Mouse (Mus musculus) hindbrain, embryonic 13.5 days (tissue): Measurements from ENCODE around the gene Gm20388. TPM values are rescaled to one million over a fixed set of nuclear protein-coding genes. Genes with fewer than 3 reads are reported as not detected.
A peak's percentile ranks its signal among the peaks of the same experiment; 100 is the strongest.

Experiments used
- ATAC-seq: fragments of 200-750 bp; cut with Nextera tagmentation; 2 replicates; pipeline ENCODE4 v1.8.0; 2017; ENCODE audit warnings: moderate TSS enrichment; ENCODE audit not compliant: low FRiP score
- H3K27ac ChIP-seq: fragments of 300-500 bp; sonication (generic); 2 replicates; pipeline ENCODE4 v1.5.1; 2015; ENCODE audit warnings: inconsistent platforms, mild to moderate bottlenecking, moderate library complexity
- H3K27me3 ChIP-seq: fragments of 300-500 bp; sonication (generic); 2 replicates; pipeline ENCODE4 v1.6.1; 2015; ENCODE audit warnings: mild to moderate bottlenecking, inconsistent platforms
- H3K36me3 ChIP-seq: fragments of 300-500 bp; sonication (generic); 2 replicates; pipeline ENCODE4 v1.6.1; 2015; ENCODE audit warnings: mild to moderate bottlenecking, inconsistent platforms
- H3K4me1 ChIP-seq: fragments of 300-500 bp; sonication (generic); replicated peaks from 2 replicates; pipeline ENCODE4 v1.6.1; 2015; ENCODE audit warnings: inconsistent platforms
- H3K4me2 ChIP-seq: fragments of 300-500 bp; sonication (generic); 2 replicates; pipeline ENCODE4 v1.6.1; 2015; ENCODE audit warnings: inconsistent platforms, mild to moderate bottlenecking, moderate library complexity
- H3K4me3 ChIP-seq: fragments of 300-500 bp; sonication (generic); 2 replicates; pipeline ENCODE4 v1.5.1; 2015; ENCODE audit warnings: mild to moderate bottlenecking, inconsistent platforms
- H3K9ac ChIP-seq: fragments of 300-500 bp; sonication (generic); 2 replicates; pipeline ENCODE4 v1.6.1; 2015; ENCODE audit warnings: mild to moderate bottlenecking, inconsistent platforms
- H3K9me3 ChIP-seq: fragments of 300-500 bp; sonication (generic); 2 replicates; pipeline ENCODE4 v1.6.1; 2016; ENCODE audit warnings: inconsistent platforms
- WGBS: fragments of 180-500 bp; shearing (Covaris S2); methylation state at CpG from one replicate; pipeline ENCODE4 v1.1.7; 2015; 5-methylcytosine and 5-hydroxymethylcytosine counted together
- polyA plus RNA-seq: library from polyadenylated mRNA; unstranded; fragments of >200 nt; fragmentation: Nextera tagmentation; extraction: Ambion mirVana; gene quantifications from 2 replicates; pipeline ENCODE4 v1.2.1, GENCODE M21; 2015

Gm20388 gene
- polyA plus RNA-seq, 1 experiment from 2014 or later: 1.9 TPM

DNA sequence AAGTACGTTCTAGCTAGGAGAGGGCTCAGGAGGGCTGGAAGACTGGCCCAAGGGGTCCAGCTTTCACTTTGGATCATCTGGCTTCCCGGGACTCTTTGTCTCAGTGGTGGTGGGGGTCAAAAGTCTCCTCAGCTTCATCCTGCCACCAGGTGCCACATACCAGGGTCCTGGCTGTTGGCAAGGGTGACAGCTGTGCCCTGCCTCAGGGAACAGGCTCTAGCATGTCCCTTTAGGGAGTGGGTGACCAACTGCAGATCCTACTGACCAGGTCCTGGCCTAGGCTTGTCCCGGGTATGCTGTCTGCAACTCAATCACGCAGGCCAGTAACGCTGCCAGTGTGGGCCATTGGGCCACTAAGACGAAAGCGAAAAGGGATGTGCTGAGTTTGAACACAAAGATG is 302.0 kb downstream of the Gm20388 start:
- 83% methylated on average over 7 of the region's 7 CpGs for WGBS
- ATAC-seq: no peak
- no peak overlapping the region for H3K9ac ChIP-seq
- no peaks in the 10 kb centered on the region for H3K36me3 ChIP-seq
- H3K4me1 ChIP-seq: peaks cover 50% of the 10 kb centered on the region
- H3K9me3 ChIP-seq: no peaks in the 10 kb centered on the region
- H3K27me3 ChIP-seq: 0 out of 2 replicates have a peak, but pooled peaks cover 10% of the 10 kb centered on the region
- H3K4me3 ChIP-seq: no peak overlapping the region
- no peak overlapping the region for H3K4me2 ChIP-seq
- no peak overlapping the region for H3K27ac ChIP-seq

DNA sequence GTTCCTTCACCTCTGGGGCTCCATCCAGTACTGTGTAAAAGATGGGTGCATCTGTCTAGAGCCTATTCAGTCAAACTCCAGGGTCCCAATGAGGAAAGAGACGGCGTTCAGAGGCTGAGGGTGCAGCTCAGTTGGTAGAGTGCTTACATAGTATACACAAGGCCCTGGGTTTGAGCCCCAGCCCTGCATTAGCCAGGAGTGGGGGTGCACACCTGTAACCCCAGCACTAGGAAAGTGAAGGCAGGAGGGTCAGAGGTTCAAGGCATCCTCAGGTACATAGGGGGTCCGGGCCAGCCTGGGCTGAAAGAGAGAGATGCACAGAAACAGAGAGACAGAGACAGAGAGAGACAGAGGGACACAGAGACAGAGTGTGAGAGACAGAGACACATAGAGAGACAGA is 302.6 kb downstream of the Gm20388 start:
- 0 out of 2 replicates have a peak, but pooled peaks cover 10% of the 10 kb centered on the region for H3K27me3 ChIP-seq
- 90% methylated on average over 3 of the region's 3 CpGs for WGBS
- no peak overlapping the region for H3K27ac ChIP-seq
- no peak overlapping the region for H3K4me3 ChIP-seq
- H3K4me1 ChIP-seq: peaks cover 48% of the 10 kb centered on the region
- no peak overlapping the region for H3K4me2 ChIP-seq
- H3K9me3 ChIP-seq: no peaks in the 10 kb centered on the region
- no peak for ATAC-seq
- no peaks in the 10 kb centered on the region for H3K36me3 ChIP-seq
- H3K9ac ChIP-seq: no peak overlapping the region

DNA sequence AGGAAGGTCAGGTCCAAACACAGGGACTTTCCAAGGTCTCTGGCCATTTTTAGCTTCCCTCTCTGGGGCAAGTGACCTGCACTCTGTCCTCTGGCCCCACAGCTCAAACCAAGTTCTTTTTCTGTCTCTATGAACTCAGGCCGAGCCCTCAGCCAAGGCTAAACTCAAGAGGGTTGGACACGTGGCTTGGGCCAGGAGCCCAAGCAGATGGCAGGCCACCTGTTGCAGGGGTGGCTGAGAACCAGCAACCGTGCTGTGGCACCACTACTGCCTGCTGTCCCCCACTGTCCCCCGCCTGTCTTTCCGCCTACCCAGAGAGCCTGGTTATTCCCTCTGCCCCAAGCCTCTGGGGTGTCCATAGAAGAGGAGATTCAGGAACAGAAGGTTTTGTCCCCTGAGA is 303.3 kb downstream of the Gm20388 start:
- Histone ChIP-seq H3K9me3 (no peaks in the 10 kb centered on the region), H3K4me2 (no peak overlapping the region), H3K36me3 (no peaks in the 10 kb centered on the region), H3K9ac (no peak overlapping the region), H3K4me3 (no peak overlapping the region), H3K27ac (no peak overlapping the region), H3K4me1 (peaks cover 46% of the 10 kb centered on the region), H3K27me3 (0 out of 2 replicates have a peak, but pooled peaks cover 10% of the 10 kb centered on the region)
- 65% methylated on average over 5 of the region's 5 CpGs for WGBS
- ATAC-seq: no peak

DNA sequence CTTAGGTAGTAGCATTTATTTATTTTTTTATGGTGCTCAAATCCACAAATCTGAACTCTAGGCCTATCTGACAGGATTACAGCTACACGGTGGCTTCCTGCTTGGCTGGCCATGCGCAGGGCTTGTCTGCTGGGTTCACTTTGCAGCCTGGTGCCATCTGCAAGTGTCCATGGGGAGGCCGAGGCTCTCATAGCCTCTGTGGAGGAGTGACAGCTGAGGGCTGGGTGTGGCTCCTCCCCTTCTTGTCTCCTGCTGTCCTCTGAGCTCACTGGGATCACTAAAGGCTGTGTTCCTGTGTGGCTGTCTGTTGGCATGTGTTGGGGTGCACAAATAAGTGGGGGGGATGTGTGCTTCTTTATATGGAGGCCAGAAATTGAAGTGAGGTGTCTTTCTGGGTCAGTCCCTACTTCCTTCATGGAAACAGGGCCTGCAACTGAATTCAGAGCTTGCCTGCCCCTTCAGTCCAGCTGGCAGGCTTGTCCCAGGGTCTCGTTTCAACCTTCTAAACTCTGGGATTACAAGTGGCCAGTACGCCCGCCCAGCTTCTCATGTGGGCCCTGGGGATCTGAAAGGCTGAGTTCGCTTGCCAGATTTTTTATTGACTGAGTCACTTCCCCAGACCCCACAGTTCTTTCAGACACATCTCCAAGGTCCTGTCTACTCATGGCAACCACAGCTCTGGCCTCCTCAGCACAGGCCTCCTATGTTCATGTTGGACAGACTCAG is 304.9 kb downstream of the Gm20388 start:
- Histone ChIP-seq H3K9ac (no peak overlapping the region), H3K4me1 (peaks cover 42% of the 10 kb centered on the region), H3K4me3 (no peak overlapping the region), H3K27ac (peak overlapping the region; percentile 70), H3K9me3 (no peaks in the 10 kb centered on the region), H3K27me3 (0 out of 2 replicates have a peak, but pooled peaks cover 6% of the 10 kb centered on the region), H3K36me3 (no peaks in the 10 kb centered on the region), H3K4me2 (no peak overlapping the region)
- 36% methylated on average over 7 of the region's 7 CpGs for WGBS
- no peak for ATAC-seq

- Histone ChIP-seq H3K9me3 (no peaks in the 10 kb centered on the region), H3K9ac (no peak overlapping the region), H3K36me3 (no peaks in the 10 kb centered on the region), H3K4me2 (no peak overlapping the region), H3K27ac (peak overlapping the region; percentile 67), H3K27me3 (peaks cover 17% of the 10 kb centered on the region; the same call in 1 of the 2 replicates), H3K4me1 (peaks cover 36% of the 10 kb centered on the region), H3K4me3 (no peak overlapping the region)
- 21% methylated on average over 13 of the region's 13 CpGs for WGBS
- ATAC-seq: peak; percentile 72
Measured at GRCm38 (mm10) chr8:120216855-120217830, 306.5 kb downstream of the Gm20388 start.

GRCm38 (mm10) chr8:120222548-120222947 is 311.9 kb downstream of the Gm20388 start:
- H3K27ac ChIP-seq: 0 out of 2 replicates have a peak overlapping the region, but pooled peaks have one; percentile 30

GRCm38 (mm10) chr8:120224521-120225420 is 314.1 kb downstream of the Gm20388 start:
- Histone ChIP-seq H3K36me3 (no peaks in the 10 kb centered on the region), H3K27ac (peak overlapping the region; percentile 44; the same call in 1 of the 2 replicates), H3K27me3 (peaks cover 18% of the 10 kb centered on the region; the same call in 1 of the 2 replicates), H3K4me3 (no peak overlapping the region), H3K9me3 (no peaks in the 10 kb centered on the region), H3K4me2 (no peak overlapping the region), H3K9ac (no peak overlapping the region), H3K4me1 (peaks cover 55% of the 10 kb centered on the region)
- WGBS: 47% methylated on average over 11 of the region's 11 CpGs
- no peak for ATAC-seq

More at GRCm38 (mm10) chr8:120222548-120222947, 311.9 kb downstream of the Gm20388 start:
- WGBS: 45% methylated on average over 11 of the region's 11 CpGs
- peaks cover 12% of the 10 kb centered on the region; the same call in 1 of the 2 replicates for H3K27me3 ChIP-seq
- H3K4me2 ChIP-seq: no peak overlapping the region
- H3K9ac ChIP-seq: no peak overlapping the region
- ATAC-seq: no peak
- H3K4me3 ChIP-seq: no peak overlapping the region
- H3K4me1 ChIP-seq: peaks cover 48% of the 10 kb centered on the region
- no peaks in the 10 kb centered on the region for H3K36me3 ChIP-seq
- H3K9me3 ChIP-seq: no peaks in the 10 kb centered on the region

- Histone ChIP-seq H3K27ac (peak overlapping the region; percentile 44; the same call in 1 of the 2 replicates), H3K9me3 (no peaks in the 10 kb centered on the region), H3K4me3 (no peak overlapping the region), H3K4me2 (no peak overlapping the region), H3K27me3 (peaks cover 24% of the 10 kb centered on the region; the same call in 1 of the 2 replicates), H3K4me1 (peaks cover 63% of the 10 kb centered on the region), H3K9ac (no peak overlapping the region), H3K36me3 (no peaks in the 10 kb centered on the region)
- ATAC-seq: no peak
- 20% methylated on average over 10 of the region's 10 CpGs for WGBS
Measured at GRCm38 (mm10) chr8:120225421-120226151, 314.9 kb downstream of the Gm20388 start.

DNA sequence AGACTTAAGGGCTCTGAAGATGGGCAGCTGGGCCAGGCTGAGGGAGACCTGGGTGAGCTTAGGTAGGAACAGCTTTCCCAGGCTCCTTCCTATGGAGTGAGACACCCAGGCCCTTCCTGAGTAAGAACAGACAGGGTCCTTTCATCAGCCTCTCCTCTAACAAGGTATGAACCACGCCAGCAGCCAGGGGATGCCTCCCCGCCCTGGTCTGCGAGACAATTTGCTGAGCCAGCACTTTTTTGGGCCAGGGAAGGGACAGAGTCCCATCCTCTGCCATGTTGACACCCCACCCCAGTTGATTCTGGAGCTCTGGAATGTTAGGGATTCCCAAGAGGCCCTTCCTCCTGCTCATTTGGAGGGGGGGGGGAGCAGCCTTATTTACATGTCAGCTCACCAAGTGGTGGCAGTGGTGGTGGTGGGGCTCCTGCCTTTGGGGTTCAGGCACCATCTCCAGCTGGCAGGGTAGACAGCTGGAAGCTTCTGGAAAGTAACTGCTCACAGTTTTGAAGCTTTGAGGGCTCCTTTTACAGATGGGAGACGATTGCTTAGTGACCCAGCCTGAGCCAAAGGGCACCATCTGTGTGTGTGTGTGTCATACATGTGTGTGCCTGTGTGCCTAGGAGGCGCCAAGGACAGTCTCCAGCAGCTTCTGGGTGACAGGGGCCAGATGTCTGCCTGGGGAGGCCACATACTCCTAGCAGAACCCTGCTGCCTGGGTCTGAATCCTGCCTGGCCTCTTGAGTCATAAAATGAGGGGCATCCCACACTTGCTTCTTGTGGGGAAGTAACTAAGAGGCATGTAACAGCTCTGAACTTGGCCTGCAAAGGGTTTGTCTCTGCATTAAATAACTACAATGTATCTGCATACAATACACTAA is 316.3 kb downstream of the Gm20388 start:
- peak overlapping the region; percentile 90 for H3K4me2 ChIP-seq
- no peaks in the 10 kb centered on the region for H3K9me3 ChIP-seq
- H3K27ac ChIP-seq: peak overlapping the region; percentile 40
- no peak overlapping the region for H3K4me3 ChIP-seq
- no peak for ATAC-seq
- no peaks in the 10 kb centered on the region for H3K36me3 ChIP-seq
- H3K27me3 ChIP-seq: peaks cover 19% of the 10 kb centered on the region
- WGBS: 48% methylated on average over 5 of the region's 5 CpGs
- H3K4me1 ChIP-seq: peaks cover 77% of the 10 kb centered on the region
- H3K9ac ChIP-seq: no peak overlapping the region

DNA sequence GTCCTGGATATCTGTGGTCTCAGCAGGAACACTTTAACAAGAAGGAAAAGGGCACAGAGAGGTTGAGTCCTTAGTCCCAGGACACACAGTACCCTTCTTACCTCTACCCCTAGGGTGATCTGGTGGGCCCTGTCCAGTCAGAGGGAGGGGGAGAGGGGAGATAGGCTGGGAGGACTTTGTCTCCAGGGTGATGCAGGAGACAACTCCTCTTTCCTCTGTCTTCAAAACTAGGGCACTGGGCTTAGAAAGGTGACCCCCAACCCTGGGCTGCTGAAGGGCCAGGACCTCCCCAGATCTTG is 316.9 kb downstream of the Gm20388 start:
- H3K4me2 ChIP-seq: peak overlapping the region; percentile 90
- H3K4me1 ChIP-seq: peaks cover 78% of the 10 kb centered on the region
- peak overlapping the region; percentile 62 for H3K4me3 ChIP-seq
- H3K27me3 ChIP-seq: peaks cover 25% of the 10 kb centered on the region
- H3K9me3 ChIP-seq: no peaks in the 10 kb centered on the region
- no peaks in the 10 kb centered on the region for H3K36me3 ChIP-seq
- no peak for ATAC-seq
- peak overlapping the region; percentile 35; the same call in 1 of the 2 replicates for H3K9ac ChIP-seq
- peak overlapping the region; percentile 46 for H3K27ac ChIP-seq
